Comparison of ENCODE assay signal across 24 mouse cellular contexts in the genomic region with DNA sequence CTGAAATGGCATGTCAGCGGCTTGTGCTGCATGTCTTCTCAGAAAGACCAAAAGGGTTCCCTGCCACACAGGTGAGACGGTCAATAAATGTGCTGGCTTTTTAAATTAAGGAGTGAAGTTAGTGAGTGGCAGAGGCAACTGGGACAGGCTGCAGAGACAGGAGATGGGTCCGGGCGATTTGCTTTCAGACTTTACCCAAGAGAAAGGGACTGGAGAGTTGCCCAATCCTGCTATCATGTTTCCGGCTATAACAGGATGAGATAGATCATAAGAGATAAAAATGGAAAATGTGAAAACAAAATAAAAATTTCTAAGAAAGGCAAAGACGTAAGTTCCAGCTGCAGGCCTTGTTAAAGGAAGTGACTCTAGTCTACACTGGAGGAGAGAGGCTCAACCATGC.
DNase-seq lines count a peak whose midpoint lies in the region; ATAC-seq and TF ChIP-seq lines count a peak whose summit lies in the region.
"Had no signal": no experiment of that assay in that cellular context is flagged by ENCODE, and none has a peak within 500 bp of the region (broad histone marks: within the 10 kb centered on the region; RNA-seq: fewer than 3 reads in every experiment).

No protein-coding gene starts in this region.

- H3K4me1 ChIP-seq in liver, postnatal 0 days (ENCODE audit: insufficient read depth), result peaks cover 15% of the 10 kb centered on the region
- H3K4me1 ChIP-seq in liver, embryonic 11.5 days (replicated peaks; ENCODE audit: control insufficient read depth, insufficient read depth, low read length), result peaks cover 14% of the 10 kb centered on the region
- H3K4me1 ChIP-seq in MEL (ENCODE audit: control insufficient read depth in 1 of 2, insufficient read depth in 2 of 2, low read length in 2 of 2), result peaks cover 48 to 53% of the 10 kb centered on the region in 2 experiments
- H3K4me1 ChIP-seq: forebrain, embryonic 15.5 days; hindbrain, embryonic 13.5 days; intestine, embryonic 15.5 days had no signal

- no peak for TF ChIP-seq EP300 in liver, postnatal 0 days (IDR thresholded peaks at IDR 0.05; ENCODE audit: low read depth)
- TF ChIP-seq EP300 in MEL (IDR thresholded peaks at IDR 0.05; ENCODE audit: low read depth in 1 of 2, low read length in 2 of 2), result peak; percentile 54 to 83; a peak in 3 of 4 replicates

- no peaks in the 10 kb centered on the region for H3K27me3 ChIP-seq in liver, postnatal 0 days (ENCODE audit: insufficient read depth, low read length)
- H3K27me3 ChIP-seq in liver, embryonic 11.5 days (replicated peaks; ENCODE audit: control insufficient read depth, insufficient read depth, low read length), result no peaks in the 10 kb centered on the region; the same call in 1 of the 2 replicates
- no peaks in the 10 kb centered on the region for H3K27me3 ChIP-seq in MEL (ENCODE audit: control insufficient read depth in 1 of 2, insufficient read depth in 2 of 2, low read length in 2 of 2)
- H3K27me3 ChIP-seq: forebrain, embryonic 15.5 days; hindbrain, embryonic 13.5 days; intestine, embryonic 15.5 days had no signal

- no peak for TF ChIP-seq CTCF in liver, postnatal 0 days (IDR thresholded peaks at IDR 0.05; ENCODE audit: low read depth)
- TF ChIP-seq CTCF in MEL (IDR thresholded peaks at IDR 0.05 in 2 of 3, conservative IDR thresholded peaks at IDR 0.05 in 1 of 3; ENCODE audit: control insufficient read depth in 1 of 3, insufficient read depth in 1 of 3, low read depth in 2 of 3, low read length in 3 of 3, poor library complexity in 1 of 3, severe bottlenecking in 1 of 3), result no peak

- WGBS in liver, postnatal 0 days (ENCODE audit: insufficient replicate concordance), result 65% methylated on average over 6 of the region's 6 CpGs
- WGBS in liver, embryonic 11.5 days, result 80% methylated on average over 6 of the region's 6 CpGs

- no peak for ATAC-seq in liver, postnatal 0 days
- ATAC-seq in liver, embryonic 11.5 days (replicated peaks; ENCODE audit: low FRiP score), result no peak
- ATAC-seq: forebrain, embryonic 15.5 days; intestine, embryonic 15.5 days; liver, embryonic 12.5 days had no signal

- DNase-seq in gastrocnemius, adult 18-20 months (ENCODE audit: low spot score), result peak; percentile 4
- no peak for DNase-seq in gastrocnemius, postnatal 25 days
- no peak for DNase-seq in liver, postnatal 0 days
- DNase-seq in liver, embryonic 11.5 days (ENCODE audit: low spot score), result no peak
- peak; percentile 78 for DNase-seq in MEL (ENCODE audit: low read depth, low spot score)
- peak; percentile 17 for DNase-seq in skeletal muscle tissue, adult 2 months (ENCODE audit: low read depth, low spot score)
- no peak for DNase-seq in natural killer cell, adult 2 months (ENCODE audit: low spot score in 2 of 2)
- DNase-seq in layer of hippocampus, postnatal 10 days (ENCODE audit: low spot score in 2 of 2), result no peak
- DNase-seq: adrenal gland, adult 8-10 months; cerebellum, adult 18-20 months; cerebellum, postnatal 36 days; gastrocnemius, postnatal 10 days; heart, adult 11 months; lung, adult 2 months; lung, postnatal 14 days; spleen, adult 18-20 months; thymus, postnatal 4 days had no signal

- no peak overlapping the region for H3K4me2 ChIP-seq in liver, postnatal 0 days (ENCODE audit: low read depth, low read length)
- no peak overlapping the region for H3K4me2 ChIP-seq in liver, embryonic 11.5 days
- H3K4me2 ChIP-seq: forebrain, embryonic 15.5 days; hindbrain, embryonic 13.5 days; intestine, embryonic 15.5 days; limb, embryonic 12.5 days; liver, embryonic 12.5 days; midbrain, embryonic 11.5 days had no signal

- no peak overlapping the region for H3K4me3 ChIP-seq in liver, postnatal 0 days (ENCODE audit: low read depth, low read length)
- no peak overlapping the region for H3K4me3 ChIP-seq in liver, embryonic 11.5 days (ENCODE audit: low read depth, low read length)
- H3K4me3 ChIP-seq in MEL (ENCODE audit: control insufficient read depth in 1 of 2, insufficient read depth in 1 of 2, low read depth in 2 of 2, low read length in 2 of 2), result peak overlapping the region; percentile 19
- H3K4me3 ChIP-seq: forebrain, embryonic 15.5 days; hindbrain, embryonic 13.5 days; intestine, embryonic 15.5 days; layer of hippocampus, adult 2 months; limb, embryonic 12.5 days; liver, embryonic 12.5 days had no signal

- no peaks in the 10 kb centered on the region for H3K79me2 ChIP-seq in MEL (ENCODE audit: control insufficient read depth, insufficient read depth, low read length, poor library complexity)

- H3K9me3 ChIP-seq in liver, postnatal 0 days (ENCODE audit: low read length), result no peaks in the 10 kb centered on the region
- no peaks in the 10 kb centered on the region for H3K9me3 ChIP-seq in liver, embryonic 11.5 days (ENCODE audit: control insufficient read depth, low read length)
- H3K9me3 ChIP-seq in MEL (replicated peaks; ENCODE audit: insufficient read depth, low read length), result no peaks in the 10 kb centered on the region
- H3K9me3 ChIP-seq: forebrain, embryonic 15.5 days; hindbrain, embryonic 13.5 days; intestine, embryonic 15.5 days; limb, embryonic 12.5 days; liver, embryonic 12.5 days had no signal

- 0 out of 2 replicates have a peak overlapping the region, but pooled peaks have one; percentile 29 for H3K27ac ChIP-seq in liver, postnatal 0 days (ENCODE audit: low read depth)
- no peak overlapping the region for H3K27ac ChIP-seq in liver, embryonic 11.5 days (ENCODE audit: low read depth, low read length)
- H3K27ac ChIP-seq in MEL (ENCODE audit: control insufficient read depth, low read depth, low read length), result peak overlapping the region; percentile 87
- H3K27ac ChIP-seq: forebrain, embryonic 15.5 days; hindbrain, embryonic 13.5 days; intestine, embryonic 15.5 days; layer of hippocampus, adult 2 months; limb, embryonic 12.5 days had no signal

- no peaks in the 10 kb centered on the region for H3K36me3 ChIP-seq in liver, postnatal 0 days (replicated peaks; ENCODE audit: insufficient read depth, low read length)
- no peaks in the 10 kb centered on the region for H3K36me3 ChIP-seq in liver, embryonic 11.5 days (ENCODE audit: control insufficient read depth, insufficient read depth, low read length)
- H3K36me3 ChIP-seq in MEL (ENCODE audit: control insufficient read depth in 1 of 2, insufficient read depth in 2 of 2, low read length in 2 of 2), result peaks cover 0 to 68% of the 10 kb centered on the region in 2 experiments; a peak in 2 of 4 replicates
- H3K36me3 ChIP-seq: forebrain, embryonic 15.5 days; hindbrain, embryonic 13.5 days; intestine, embryonic 15.5 days; limb, embryonic 12.5 days; liver, embryonic 12.5 days had no signal

- no peak for TF ChIP-seq RAD21 in MEL (IDR thresholded peaks at IDR 0.05; ENCODE audit: low read depth, low read length)

- H3K9ac ChIP-seq in liver, postnatal 0 days (replicated peaks), result no peak overlapping the region
- H3K9ac ChIP-seq in liver, embryonic 11.5 days (ENCODE audit: low read depth, low read length), result no peak overlapping the region
- peak overlapping the region; percentile 62 for H3K9ac ChIP-seq in MEL (ENCODE audit: control insufficient read depth, low read depth, low read length, poor library complexity, severe bottlenecking)
- H3K9ac ChIP-seq: forebrain, embryonic 15.5 days; hindbrain, embryonic 13.5 days; intestine, embryonic 15.5 days; limb, embryonic 12.5 days had no signal

- no peak for TF ChIP-seq POLR2A in MEL (IDR thresholded peaks at IDR 0.05; ENCODE audit: control insufficient read depth in 1 of 2, insufficient read depth in 1 of 2, low read depth in 1 of 2, low read length in 2 of 2, poor library complexity in 1 of 2)

TF ChIP-seq in MEL, 35 proteins besides CTCF, POLR2A, EP300 and RAD21:
- TF ChIP-seq GATA1 (IDR thresholded peaks at IDR 0.05; ENCODE audit: low read depth, low read length) (peak; percentile 89), MAZ (IDR thresholded peaks at IDR 0.05; ENCODE audit: low read depth, low read length) (0 out of 2 replicates have a peak, but pooled peaks have one; percentile 27), TCF12 (IDR thresholded peaks at IDR 0.05; ENCODE audit: low read depth, low read length) (peak; percentile 69), ETS1 (IDR thresholded peaks at IDR 0.05; ENCODE audit: low read depth, low read length) (peak; percentile 94), SIN3A (IDR thresholded peaks at IDR 0.05; ENCODE audit: low read length) (peak; percentile 80), MYC (IDR thresholded peaks at IDR 0.05; ENCODE audit: low read depth, low read length) (0 out of 2 replicates have a peak, but pooled peaks have one; percentile 25), SMC3 (IDR thresholded peaks at IDR 0.05; ENCODE audit: low read depth, low read length) (no peak), HCFC1 (IDR thresholded peaks at IDR 0.05; ENCODE audit: low read depth, low read length) (no peak), TBP (IDR thresholded peaks at IDR 0.05; ENCODE audit: low read depth, low read length) (peak; percentile 28; the same call in 1 of the 2 replicates), USF2 (IDR thresholded peaks at IDR 0.05; ENCODE audit: borderline replicate concordance in 1 of 2, insufficient read depth in 1 of 2, low read depth in 1 of 2, low read length in 2 of 2) (no peak), ZMIZ1 (IDR thresholded peaks at IDR 0.05; ENCODE audit: low read depth, low read length) (0 out of 2 replicates have a peak, but pooled peaks have one; percentile 12), BHLHE40 (IDR thresholded peaks at IDR 0.05; ENCODE audit: borderline replicate concordance, low read depth, low read length) (peak; percentile 49; the same call in 1 of the 2 replicates), RCOR1 (IDR thresholded peaks at IDR 0.05; ENCODE audit: low read depth, low read length) (peak; percentile 46), UBTF (IDR thresholded peaks at IDR 0.05; ENCODE audit: borderline replicate concordance, insufficient read depth, low read depth, low read length) (no peak)

Comparison
In these comparisons a context has a peak if more than half of its experiments do, and no peak if none do; other contexts are left out.
1. DNase-seq: peak in gastrocnemius, adult 18-20 months (single experiment), MEL (single experiment) and skeletal muscle tissue, adult 2 months (single experiment); none in gastrocnemius, postnatal 25 days (single experiment), liver, postnatal 0 days (single experiment), liver, embryonic 11.5 days (single experiment), natural killer cell, adult 2 months (0 of 2) and layer of hippocampus, postnatal 10 days (0 of 2).
2. H3K4me3 ChIP-seq: peak in MEL (2 of 2); none in liver, postnatal 0 days (single experiment) and liver, embryonic 11.5 days (single experiment).